Mouse (Mus musculus) embryonic facial prominence, embryonic 10.5 days (tissue): ENCODE data around the gene Slc35f1. TPM values are rescaled to one million over a fixed set of nuclear protein-coding genes. Genes with fewer than 3 reads are reported as not detected.

ENCODE experiments used
- DNase-seq: peaks from one replicate; pipeline ENCODE4 v3.0.0-alpha.2; 2017; ENCODE audit warnings: low spot score
- H3K27ac ChIP-seq: fragments of 300-500 bp; sonication (generic); replicated peaks from 2 replicates; pipeline ENCODE4 v1.5.1; 2016; ENCODE audit warnings: mild to moderate bottlenecking
- H3K27me3 ChIP-seq: fragments of 300-500 bp; sonication (generic); replicated peaks from 2 replicates; pipeline ENCODE4 v1.6.1; 2016; ENCODE audit warnings: low read depth, mild to moderate bottlenecking; ENCODE audit not compliant: poor library complexity, severe bottlenecking
- H3K36me3 ChIP-seq: fragments of 300-500 bp; sonication (generic); replicated peaks from 2 replicates; pipeline ENCODE4 v1.6.1; 2016; ENCODE audit warnings: mild to moderate bottlenecking, moderate library complexity
- H3K4me1 ChIP-seq: fragments of 300-500 bp; sonication (generic); 2 replicates; pipeline ENCODE4 v1.6.1; 2016
- H3K4me3 ChIP-seq: fragments of 300-500 bp; sonication (generic); 2 replicates; pipeline ENCODE4 v1.5.1; 2016; ENCODE audit warnings: mild to moderate bottlenecking, moderate library complexity
- H3K9me3 ChIP-seq: fragments of 300-500 bp; sonication (generic); 2 replicates; pipeline ENCODE4 v1.6.1; 2016; ENCODE audit warnings: mild to moderate bottlenecking
- WGBS: fragments of 180-500 bp; shearing (Covaris S2); methylation state at CpG from one replicate; pipeline ENCODE4 v1.1.7; 2016; 5-methylcytosine and 5-hydroxymethylcytosine counted together
- polyA plus RNA-seq: library from polyadenylated mRNA; unstranded; fragments of >200 nt; fragmentation: Nextera tagmentation; extraction: Ambion mirVana; gene quantifications from 2 replicates; pipeline ENCODE4 v1.2.1, GENCODE M21; 2016

Gene Slc35f1
- polyA plus RNA-seq, 1 experiment from 2014 or later = 3.6 TPM

- Histone ChIP-seq H3K9me3 (no peaks in the 10 kb centered on the region), H3K27ac (no peak overlapping the region), H3K4me1 (peaks cover 19% of the 10 kb centered on the region), H3K4me3 (no peak overlapping the region), H3K36me3 (no peaks in the 10 kb centered on the region), H3K27me3 (no peaks in the 10 kb centered on the region)
- 29% methylated on average over 7 of the region's 7 CpGs for WGBS
- DNase-seq = peak; percentile 57
Measured at GRCm38 (mm10) chr10:53156374-53156773, 466.0 kb downstream of the Slc35f1 start.

GRCm38 (mm10) chr10:53157740-53158139 lies 467.4 kb downstream of the Slc35f1 start:
- Histone ChIP-seq H3K4me1 (peaks cover 19% of the 10 kb centered on the region), H3K4me3 (no peak overlapping the region), H3K27me3 (no peaks in the 10 kb centered on the region), H3K9me3 (no peaks in the 10 kb centered on the region), H3K36me3 (no peaks in the 10 kb centered on the region), H3K27ac (no peak overlapping the region)
- DNase-seq = no peak
- 62% methylated on average over 2 of the region's 2 CpGs for WGBS
